Mouse (Mus musculus): ENCODE measurements around the gene Isy1.

GRCm38 (mm10) chr6:87808521-87808920, 30.1 kb downstream of the Isy1 start:
- TF ChIP-seq POLR2A (IDR thresholded peaks at IDR 0.05; ENCODE audit: borderline replicate concordance, low read depth, low read length) (no peak), CTCF (IDR thresholded peaks at IDR 0.05; ENCODE audit: low read depth, low read length) (no peak)
